Mouse (Mus musculus) liver, adult 2 months (tissue): ENCODE data around the gene Metrn. TPM values are rescaled to one million over a fixed set of nuclear protein-coding genes. Genes with fewer than 3 reads are reported as not detected.

ENCODE experiments used
- DNase-seq: peaks from one replicate; pipeline ENCODE4 v3.0.0-alpha.2; 2011; ENCODE audit warnings: low read depth, low spot score; ENCODE audit errors: extremely low read depth
- H3K27ac ChIP-seq: fragments of 200-500 bp; replicated peaks from 2 replicates; pipeline ENCODE4 v1.5.1; 2012; ENCODE audit warnings: low read depth, mild to moderate bottlenecking, control low read depth, inconsistent platforms, low read length; ENCODE audit not compliant: insufficient read depth
- H3K27me3 ChIP-seq: fragments of 200-500 bp; 2 replicates; pipeline ENCODE4 v1.6.1; 2012; ENCODE audit warnings: mild to moderate bottlenecking, moderate library complexity, low read length, inconsistent platforms; ENCODE audit not compliant: control insufficient read depth, insufficient read depth
- H3K36me3 ChIP-seq: fragments of 200-500 bp; 2 replicates; pipeline ENCODE4 v1.6.1; 2012; ENCODE audit warnings: low read length, inconsistent platforms; ENCODE audit not compliant: control insufficient read depth, insufficient read depth
- H3K4me1 ChIP-seq: fragments of 200-500 bp; 2 replicates; pipeline ENCODE4 v1.6.1; 2011; ENCODE audit warnings: low read length; ENCODE audit not compliant: control insufficient read depth, insufficient read depth
- H3K4me3 ChIP-seq: fragments of 200-500 bp; 2 replicates; pipeline ENCODE4 v1.5.1; 2011; ENCODE audit warnings: low read depth, mild to moderate bottlenecking, control low read depth, low read length, moderate library complexity; ENCODE audit not compliant: insufficient read depth
- H3K79me2 ChIP-seq: fragments of 200-500 bp; 2 replicates; pipeline ENCODE4 v1.6.1; 2012; ENCODE audit warnings: inconsistent platforms, mild to moderate bottlenecking, low read length, moderate library complexity; ENCODE audit not compliant: control insufficient read depth, insufficient read depth
- H3K9ac ChIP-seq: fragments of 200-500 bp; 2 replicates; pipeline ENCODE4 v1.6.1; 2012; ENCODE audit warnings: low read depth, mild to moderate bottlenecking, control low read depth, inconsistent platforms, low read length
- CTCF ChIP-seq: fragments of 200-500 bp; IDR thresholded peaks from 2 replicates; pipeline ENCODE4 v1.5.1; 2011; ENCODE audit warnings: low read depth, low read length, control low read depth
- POLR2A ChIP-seq: fragments of 200-500 bp; IDR thresholded peaks from 2 replicates; pipeline ENCODE4 v1.6.1; 2011; ENCODE audit warnings: low read length, control low read depth; ENCODE audit not compliant: insufficient read depth; ENCODE audit errors: extremely low read depth
- WGBS: fragments of 180-500 bp; shearing (Covaris S2); methylation state at CpG from one replicate; pipeline ENCODE4 v1.1.7; 2018; 5-methylcytosine and 5-hydroxymethylcytosine counted together
- polyA plus RNA-seq: library from polyadenylated mRNA; depleted of rRNA; stranded (reverse); fragments of >200 nt; gene quantifications from 2 replicates; pipeline ENCODE4 v1.2.3, GENCODE M21; 2012; rRNA removed
- total RNA-seq: library from RNA; depleted of rRNA; stranded (reverse); fragments of >200 nt; gene quantifications from 2 replicates; pipeline ENCODE4 v1.2.3, GENCODE M21; 2014; rRNA removed

Metrn gene
- total RNA-seq (11.7 and 22.2 TPM in 2 replicates), polyA plus RNA-seq (21.6 and 37.1 TPM in 2 replicates)

DNA sequence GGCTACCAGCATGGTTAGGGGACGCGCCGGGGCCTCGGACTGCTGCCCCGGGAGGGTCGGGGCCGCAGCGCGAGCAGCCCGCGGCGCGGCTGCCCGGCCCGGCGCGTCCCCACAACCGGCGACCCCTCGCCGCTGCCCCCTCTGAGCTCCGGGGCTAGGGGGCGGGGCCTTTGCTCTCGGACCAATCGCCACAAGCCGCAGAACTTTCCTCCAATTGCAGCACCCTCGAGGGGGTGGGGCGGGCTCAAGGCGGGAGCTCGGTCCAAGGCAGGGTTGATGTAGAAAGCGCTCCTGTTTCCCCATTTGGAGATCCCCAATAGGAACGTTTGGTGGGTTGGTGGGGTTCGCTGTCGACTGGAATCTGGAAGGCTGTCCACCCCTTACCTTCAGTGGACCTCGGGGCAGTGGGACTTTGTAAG lies at the start of gene Metrn:
TSS of gene Metrn (minus strand) at position 186 of the 419 bp plus-strand sequence.
- no peaks in the 10 kb centered on the region for H3K79me2 ChIP-seq
- no peaks in the 10 kb centered on the region for H3K36me3 ChIP-seq
- H3K27me3 ChIP-seq = no peaks in the 10 kb centered on the region
- under 1% methylated on average over 35 of the region's 35 CpGs for WGBS
- peaks cover 5% of the 10 kb centered on the region; the same call in 1 of the 2 replicates for H3K4me1 ChIP-seq
- peak; percentile 52 for DNase-seq
- H3K9ac ChIP-seq = peak within 1 kb of the TSS; percentile 79
- peak within 1 kb of the TSS; percentile 79 for H3K4me3 ChIP-seq
- TF ChIP-seq CTCF (no peak), POLR2A (no peak)
- peak within 1 kb of the TSS; percentile 3; the same call in 1 of the 2 replicates for H3K27ac ChIP-seq

DNA sequence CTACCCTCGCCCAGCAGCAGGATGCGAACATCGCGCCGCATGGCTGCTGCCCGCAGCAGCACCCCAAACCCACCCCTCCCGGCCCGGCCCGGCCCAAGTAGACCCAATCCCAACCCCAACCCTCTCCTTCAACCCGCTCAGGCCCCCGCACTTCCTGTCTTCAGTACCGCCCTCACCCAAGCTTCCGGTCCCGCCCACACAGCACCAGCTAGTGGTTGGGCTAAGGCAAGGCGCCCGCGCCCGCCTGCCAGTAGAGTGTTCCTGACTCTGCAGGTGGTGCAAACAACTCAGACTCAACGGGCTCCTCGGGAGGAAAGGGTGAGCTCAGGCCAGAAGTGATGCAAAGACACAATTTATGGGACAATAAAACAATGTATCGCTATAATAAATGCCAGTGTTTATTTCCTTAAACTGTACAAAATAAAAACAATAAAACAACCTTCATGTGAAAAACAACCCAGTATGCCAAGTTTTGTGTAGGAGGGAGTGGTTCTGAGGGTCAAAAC lies 47.5 kb upstream of the Metrn start, which contains the start of gene Rhot2:
TSS of gene Rhot2 (minus strand) at position 456 of the 506 bp plus-strand sequence.
- under 1% methylated on average over 21 of the region's 21 CpGs for WGBS
- Histone ChIP-seq H3K27ac (peak within 1 kb of the TSS; percentile 76), H3K4me1 (peaks cover 15% of the 10 kb centered on the region), H3K27me3 (no peaks in the 10 kb centered on the region), H3K36me3 (0 out of 2 replicates have a peak, but pooled peaks cover 2% of the 10 kb centered on the region), H3K9ac (peak within 1 kb of the TSS; percentile 96), H3K79me2 (peaks cover 15% of the 10 kb centered on the region; the same call in 1 of the 2 replicates), H3K4me3 (peak within 1 kb of the TSS; percentile 95)
- DNase-seq = peak; percentile 84
- peak; percentile 61 for TF ChIP-seq CTCF
- peak; percentile 83; the same call in 1 of the 2 replicates for TF ChIP-seq POLR2A

DNA sequence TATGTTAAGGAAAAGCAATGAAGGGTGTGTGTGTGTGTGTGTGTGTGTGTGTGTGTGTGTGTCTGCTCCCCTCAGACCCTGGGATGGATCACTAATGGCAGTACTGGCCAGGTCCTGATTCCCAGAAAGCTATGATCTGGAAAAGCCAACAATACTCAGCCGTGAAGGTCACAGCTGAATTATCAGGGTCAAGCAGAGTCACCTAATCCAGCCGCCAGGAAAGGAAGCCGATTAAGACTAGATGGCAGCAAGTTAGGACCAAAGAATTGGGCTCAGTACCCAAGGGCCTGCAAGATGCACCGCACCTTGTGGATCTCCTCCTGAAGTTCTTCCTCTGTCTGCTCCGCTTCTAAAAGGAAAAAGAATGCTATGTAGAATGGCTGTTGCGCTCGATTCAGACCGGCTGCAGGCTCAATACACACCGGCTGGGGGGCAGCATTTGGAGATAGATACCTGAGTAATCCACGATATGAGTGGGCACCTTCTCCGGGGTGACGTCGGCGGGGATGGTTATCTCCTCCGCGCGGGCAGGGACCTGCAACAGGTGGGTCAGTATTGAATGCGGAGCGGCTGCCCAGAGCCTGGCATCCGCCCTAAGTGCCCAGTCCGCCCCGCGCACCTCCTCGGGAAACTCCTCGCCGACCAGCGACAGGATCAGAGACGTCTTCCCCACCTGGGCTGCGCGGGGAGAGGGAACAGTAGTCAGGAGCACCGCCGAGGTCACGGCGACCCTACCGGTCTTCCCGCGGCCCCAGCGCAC lies 46.9 kb upstream of the Metrn start:
- H3K27me3 ChIP-seq = no peaks in the 10 kb centered on the region
- WGBS = under 1% methylated on average over 38 of the region's 38 CpGs
- H3K79me2 ChIP-seq = peaks cover 15% of the 10 kb centered on the region; the same call in 1 of the 2 replicates
- 0 out of 2 replicates have a peak, but pooled peaks cover 2% of the 10 kb centered on the region for H3K36me3 ChIP-seq
- H3K4me3 ChIP-seq = peak overlapping the region; percentile 95
- H3K4me1 ChIP-seq = peaks cover 21% of the 10 kb centered on the region
- H3K27ac ChIP-seq = peak overlapping the region; percentile 76
- DNase-seq = no peak
- TF ChIP-seq POLR2A (no peak), CTCF (no peak)
- peak overlapping the region; percentile 96 for H3K9ac ChIP-seq

DNA sequence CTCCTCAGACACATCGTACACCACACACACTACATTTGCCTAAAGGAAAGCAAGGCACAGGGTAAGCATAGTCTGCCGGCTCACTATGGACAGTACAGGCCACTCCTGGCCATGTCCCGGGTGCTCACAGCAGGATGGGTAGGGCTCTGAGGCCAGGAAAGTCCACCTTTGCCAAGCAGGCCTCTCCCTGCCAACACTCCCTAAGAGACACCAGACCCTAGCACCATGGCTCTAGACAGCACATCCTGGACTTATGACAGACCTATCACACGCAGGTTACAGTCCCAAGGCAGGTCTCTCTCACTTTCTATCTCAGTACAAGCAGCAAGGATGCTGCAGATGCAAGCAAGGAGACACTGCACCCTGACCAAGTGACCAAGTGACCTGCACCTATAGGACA lies 46.2 kb upstream of the Metrn start:
- Histone ChIP-seq H3K9ac (peak overlapping the region; percentile 96; the same call in 1 of the 2 replicates), H3K79me2 (peaks cover 15% of the 10 kb centered on the region; the same call in 1 of the 2 replicates), H3K36me3 (0 out of 2 replicates have a peak, but pooled peaks cover 2% of the 10 kb centered on the region), H3K4me1 (peaks cover 25% of the 10 kb centered on the region), H3K4me3 (no peak overlapping the region), H3K27ac (no peak overlapping the region), H3K27me3 (no peaks in the 10 kb centered on the region)
- no peak for TF ChIP-seq CTCF
- no peak for TF ChIP-seq POLR2A
- 63% methylated on average over 4 of the region's 4 CpGs for WGBS
- no peak for DNase-seq

DNA sequence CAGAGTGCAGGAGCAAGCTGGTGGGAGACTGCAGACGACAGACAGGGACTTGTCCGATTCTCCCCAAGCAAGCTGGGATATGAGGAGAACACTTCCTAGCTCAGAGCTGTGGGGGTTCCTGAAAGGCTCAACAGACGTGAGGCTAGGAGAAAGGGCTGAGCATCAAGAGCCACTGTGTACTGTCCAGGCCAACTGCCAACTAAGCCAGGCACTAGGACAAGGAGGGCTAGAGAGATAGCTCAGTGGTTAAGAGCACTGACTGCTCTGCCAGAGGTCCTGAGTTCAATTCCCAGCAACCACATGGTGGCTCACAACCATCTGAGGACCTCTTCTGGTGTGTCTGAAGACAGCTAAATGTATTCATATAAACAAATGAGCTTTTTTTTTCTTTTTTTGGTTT lies 45.6 kb upstream of the Metrn start:
- DNase-seq = no peak
- H3K36me3 ChIP-seq = 0 out of 2 replicates have a peak, but pooled peaks cover 2% of the 10 kb centered on the region
- no peak overlapping the region for H3K9ac ChIP-seq
- TF ChIP-seq CTCF = no peak
- TF ChIP-seq POLR2A = no peak
- H3K4me1 ChIP-seq = peaks cover 30% of the 10 kb centered on the region
- H3K27ac ChIP-seq = no peak overlapping the region
- peaks cover 15% of the 10 kb centered on the region; the same call in 1 of the 2 replicates for H3K79me2 ChIP-seq
- WGBS = 79% methylated on average over 3 of the region's 3 CpGs
- no peaks in the 10 kb centered on the region for H3K27me3 ChIP-seq
- no peak overlapping the region for H3K4me3 ChIP-seq
